Mouse (Mus musculus) spleen, adult 2 months (tissue): Measurements from ENCODE around the gene Med9.

Experiments
- CTCF ChIP-seq: fragments of 200-500 bp; IDR thresholded peaks from 2 replicates; pipeline ENCODE4 v1.5.1; 2011; ENCODE audit warnings: mild to moderate bottlenecking, inconsistent platforms; ENCODE audit not compliant: insufficient read depth, insufficient read length, insufficient replicate concordance; ENCODE audit errors: extremely low read depth
- POLR2A ChIP-seq: fragments of 200-500 bp; IDR thresholded peaks from 2 replicates; pipeline ENCODE4 v1.6.1; 2011; ENCODE audit warnings: low read depth, low read length, inconsistent platforms

GRCm38 (mm10) chr11:59937023-59937422, 11.0 kb upstream of the Med9 start:
- no peak for TF ChIP-seq CTCF
- TF ChIP-seq POLR2A: no peak
